Mouse (Mus musculus): ENCODE results near the gene Ttll10.

DNA sequence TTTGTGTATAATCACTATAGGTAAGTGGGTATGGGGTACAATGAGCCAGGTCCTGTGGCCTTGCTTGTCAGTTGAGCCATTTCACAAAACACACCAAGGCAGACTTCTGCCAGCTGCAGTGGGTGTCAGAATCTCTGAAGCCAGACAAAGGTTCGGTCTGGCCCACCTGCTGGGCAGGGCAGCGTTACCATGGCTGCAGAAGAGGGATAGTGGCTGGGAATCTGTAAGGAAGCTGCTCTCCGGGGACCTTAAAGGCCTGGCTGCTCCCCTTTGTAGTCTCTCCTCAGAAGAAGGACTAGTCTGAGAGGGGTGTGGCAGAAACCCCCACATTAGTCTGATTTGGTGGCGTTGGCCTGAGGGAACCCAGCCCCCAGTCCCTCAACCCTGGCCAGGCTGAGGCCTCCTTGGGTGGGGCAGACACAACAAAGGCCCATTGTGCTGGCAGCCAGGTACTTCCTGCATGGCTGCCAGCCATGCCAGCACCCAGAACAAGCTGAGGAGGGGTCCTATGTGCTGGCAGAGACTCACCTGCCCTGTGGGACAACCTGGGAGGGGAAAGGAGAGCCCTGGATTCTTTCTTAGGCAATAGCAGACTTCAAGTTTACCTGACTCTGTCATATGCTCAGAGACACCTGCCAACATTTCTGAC lies 4.8 kb upstream of the Ttll10 start:
- no peak for TF ChIP-seq CTCF (IDR thresholded peaks at IDR 0.05; ENCODE audit: control insufficient read depth, insufficient read depth, insufficient replicate concordance, low read depth, low read length)
- TF ChIP-seq POLR2A (IDR thresholded peaks at IDR 0.05; ENCODE audit: control insufficient read depth, low read depth, low read length) = peak; percentile 41; the same call in 1 of the 2 replicates

Data from testis, adult 2 months (tissue).